Mouse (Mus musculus) 3134 (cell line): ENCODE measurements around the gene H2-Q7.
"Not testable (repeated sequence)": the region's sequence is repeated elsewhere in the genome, so short reads cannot be mapped to it uniquely, and the experiment has no call there.

Source experiments
- DNase-seq: peaks from one replicate; pipeline ENCODE4 v3.0.0-alpha.2; 2011; ENCODE audit warnings: low spot score; ENCODE audit not compliant: insufficient read length; ENCODE audit errors: extremely low read depth

The H2-Q7 gene

GRCm38 (mm10) chr17:35438885-35439284 lies at the start of gene H2-Q7:
Gene H2-Q7 (plus strand): TSS chr17:35439155.
- not testable (repeated sequence) for DNase-seq

- not testable (repeated sequence) for DNase-seq
These were observed 49.2 kb upstream of the H2-Q7 start for GRCm38 (mm10) chr17:35389796-35390195.

- DNase-seq, result not testable (repeated sequence)
These were observed 46.3 kb upstream of the H2-Q7 start for GRCm38 (mm10) chr17:35392671-35393070.

GRCm38 (mm10) chr17:35393864-35394800 lies 44.8 kb upstream of the H2-Q7 start:
- not testable (repeated sequence) for DNase-seq

- DNase-seq, result not testable (repeated sequence)
These were observed 42.0 kb upstream of the H2-Q7 start for GRCm38 (mm10) chr17:35396956-35397355.

- DNase-seq, result not testable (repeated sequence)
These were observed 25.9 kb upstream of the H2-Q7 start for GRCm38 (mm10) chr17:35413057-35413456.

GRCm38 (mm10) chr17:35415273-35416129 lies 23.5 kb upstream of the H2-Q7 start:
- not testable (repeated sequence) for DNase-seq

GRCm38 (mm10) chr17:35418772-35419171 lies 20.2 kb upstream of the H2-Q7 start:
- no peak for DNase-seq

- DNase-seq, result not testable (repeated sequence)
These were observed 19.4 kb upstream of the H2-Q7 start for GRCm38 (mm10) chr17:35419564-35419963.

- DNase-seq, result not testable (repeated sequence)
These were observed 18.6 kb upstream of the H2-Q7 start for GRCm38 (mm10) chr17:35420206-35420810.

GRCm38 (mm10) chr17:35421331-35421730 lies 17.6 kb upstream of the H2-Q7 start:
- not testable (repeated sequence) for DNase-seq

GRCm38 (mm10) chr17:35422360-35422759 lies 16.6 kb upstream of the H2-Q7 start:
- DNase-seq, result not testable (repeated sequence)

- DNase-seq, result not testable (repeated sequence)
These were observed 15.7 kb upstream of the H2-Q7 start for GRCm38 (mm10) chr17:35423131-35423810.

GRCm38 (mm10) chr17:35424106-35424505 lies 14.8 kb upstream of the H2-Q7 start:
- DNase-seq, result not testable (repeated sequence)

- DNase-seq, result peak; percentile 21
These were observed 14.1 kb upstream of the H2-Q7 start, which contains the start of gene H2-Q6 for GRCm38 (mm10) chr17:35424624-35425416. Gene H2-Q6 (plus strand): TSS chr17:35424850.

GRCm38 (mm10) chr17:35425474-35425873 lies 13.5 kb upstream of the H2-Q7 start:
- peak; percentile 34 for DNase-seq

GRCm38 (mm10) chr17:35428883-35429282 lies 10.1 kb upstream of the H2-Q7 start:
- not testable (repeated sequence) for DNase-seq

GRCm38 (mm10) chr17:35430671-35431070 lies 8.3 kb upstream of the H2-Q7 start:
- DNase-seq, result not testable (repeated sequence)

- not testable (repeated sequence) for DNase-seq
These were observed 6.8 kb upstream of the H2-Q7 start for GRCm38 (mm10) chr17:35432167-35432566.
